Mouse (Mus musculus) lung, postnatal 10 days (tissue): ENCODE results near the gene Psen1.

Experiments
- DNase-seq: peaks from one replicate; pipeline ENCODE4 v3.0.0; 2021

Psen1 gene

DNA sequence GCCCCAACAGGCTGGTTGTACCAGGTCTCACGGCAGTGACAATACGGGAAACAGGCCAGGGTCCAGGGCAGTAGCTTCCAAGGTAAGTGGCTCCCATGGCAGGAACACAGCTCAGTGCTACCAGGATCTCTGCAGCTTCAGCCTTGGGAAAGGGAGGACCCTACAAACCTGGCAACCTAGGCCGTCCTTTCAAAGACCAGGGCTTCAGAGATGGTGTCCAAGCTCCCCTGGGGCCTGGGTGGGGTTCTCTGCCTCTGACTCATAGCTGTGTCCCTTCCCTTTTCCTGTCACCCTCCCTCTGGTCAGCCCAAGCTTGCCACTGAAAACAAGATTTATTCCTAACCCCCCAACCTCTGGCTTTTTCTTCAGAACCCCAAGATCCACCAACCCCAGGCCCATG is 92.2 kb downstream of the Psen1 start:
- DNase-seq = no peak

GRCm38 (mm10) chr12:83781204-83781603 is 93.3 kb downstream of the Psen1 start:
- peak; percentile 21 for DNase-seq

- no peak for DNase-seq
These were observed 93.8 kb downstream of the Psen1 start for GRCm38 (mm10) chr12:83781640-83782278.

DNA sequence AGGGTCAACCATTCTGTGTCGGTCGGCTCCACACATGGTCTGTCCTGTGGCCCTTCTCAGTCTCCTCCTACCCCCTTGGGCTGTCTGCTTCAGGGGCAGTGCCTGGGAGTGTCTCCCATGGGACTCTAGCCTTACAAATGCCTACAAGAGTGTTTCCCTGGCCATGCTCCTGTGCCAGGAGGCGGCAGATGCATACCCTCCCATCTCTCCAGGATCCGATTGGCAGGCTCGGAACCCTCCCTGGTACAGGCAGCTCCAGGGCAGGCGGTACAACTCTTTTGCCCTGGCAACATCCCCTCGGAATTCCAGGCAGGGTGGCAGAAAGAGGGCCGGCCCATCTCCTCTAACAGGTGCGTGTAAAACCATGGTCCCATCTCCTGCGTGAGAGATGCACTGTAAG is 94.7 kb downstream of the Psen1 start:
- no peak for DNase-seq
